Mouse (Mus musculus) myocyte (in vitro differentiated cells): ENCODE measurements around the gene Ndufb10. TPM values are rescaled to one million over a fixed set of nuclear protein-coding genes. Genes with fewer than 3 reads are reported as not detected.

Source experiments
- H3K27me3 ChIP-seq: one replicate; pipeline ENCODE4 v1.6.1; 2011; ENCODE audit not compliant: control insufficient read depth, insufficient read depth, insufficient read length
- H3K36me3 ChIP-seq: one replicate; pipeline ENCODE4 v1.6.1; 2011; ENCODE audit not compliant: control insufficient read depth, insufficient read depth
- H3K4me2 ChIP-seq: one replicate; pipeline ENCODE4 v1.6.1; 2011; ENCODE audit warnings: low read depth, control low read depth
- H3K4me3 ChIP-seq: one replicate; pipeline ENCODE4 v1.5.1; 2011; ENCODE audit warnings: mild to moderate bottlenecking, control low read depth, moderate library complexity
- H3K79me2 ChIP-seq: one replicate; pipeline ENCODE4 v1.6.1; 2011; ENCODE audit not compliant: control insufficient read depth, insufficient read depth
- H3ac ChIP-seq: one replicate; pipeline ENCODE4 v1.6.1; 2011; ENCODE audit not compliant: control insufficient read depth, insufficient read length
- CEBPB ChIP-seq: IDR thresholded peaks from 2 replicates; pipeline ENCODE4 v1.6.1; 2011; ENCODE audit warnings: mild to moderate bottlenecking, moderate library complexity; ENCODE audit not compliant: poor library complexity, insufficient read depth, severe bottlenecking
- E2F4 ChIP-seq: IDR thresholded peaks from one replicate; pipeline ENCODE4 v1.6.1; 2011; ENCODE audit warnings: mild to moderate bottlenecking, control low read depth, moderate library complexity; ENCODE audit not compliant: insufficient read depth
- MAX ChIP-seq: IDR thresholded peaks from one replicate; pipeline ENCODE4 v1.6.1; 2011; ENCODE audit warnings: low read depth, mild to moderate bottlenecking, control low read depth
- MYOD1 ChIP-seq, 3 experiments: IDR thresholded peaks; one replicate each; pipeline ENCODE4 v1.6.1; 2011; ENCODE audit warnings: control low read depth in 2 of 3, low read depth in 2 of 3, mild to moderate bottlenecking in 2 of 3, moderate library complexity in 1 of 3; ENCODE audit not compliant: insufficient read length in 2 of 3, control insufficient read depth in 1 of 3
- MYOG ChIP-seq, 3 experiments: IDR thresholded peaks; one replicate each; pipeline ENCODE4 v1.6.1; 2011; ENCODE audit warnings: control low read depth in 2 of 3, low read depth in 2 of 3, mild to moderate bottlenecking in 2 of 3; ENCODE audit not compliant: insufficient read length in 2 of 3, control insufficient read depth in 1 of 3, insufficient read depth in 1 of 3
- POLR2A ChIP-seq: IDR thresholded peaks from one replicate; pipeline ENCODE4 v1.6.1; 2011; ENCODE audit warnings: low read depth, mild to moderate bottlenecking, control low read depth, moderate library complexity; ENCODE audit not compliant: insufficient read length
- POLR2AphosphoS2 ChIP-seq: IDR thresholded peaks from one replicate; pipeline ENCODE4 v1.6.1; 2011; ENCODE audit warnings: low read depth, control low read depth; ENCODE audit not compliant: insufficient read length
- REST ChIP-seq: IDR thresholded peaks from one replicate; pipeline ENCODE4 v1.6.1; 2011; ENCODE audit warnings: mild to moderate bottlenecking, control low read depth, moderate library complexity; ENCODE audit not compliant: insufficient read depth, insufficient read length
- SRF ChIP-seq: IDR thresholded peaks from one replicate; pipeline ENCODE4 v1.6.1; 2011; ENCODE audit warnings: low read depth; ENCODE audit not compliant: control insufficient read depth, insufficient read length
- TCF12 ChIP-seq: IDR thresholded peaks from one replicate; pipeline ENCODE4 v1.6.1; 2011; ENCODE audit warnings: mild to moderate bottlenecking, control low read depth; ENCODE audit not compliant: poor library complexity, insufficient read depth, severe bottlenecking
- TCF3 ChIP-seq: IDR thresholded peaks from one replicate; pipeline ENCODE4 v1.6.1; 2011; ENCODE audit warnings: low read depth, control low read depth; ENCODE audit not compliant: insufficient read length
- USF1 ChIP-seq: IDR thresholded peaks from one replicate; pipeline ENCODE4 v1.6.1; 2011; ENCODE audit warnings: low read depth, mild to moderate bottlenecking, control low read depth, moderate library complexity
- polyA plus RNA-seq: library from polyadenylated mRNA; unstranded; fragments of >200 nt; fragmentation: generic; extraction: Trizol; gene quantifications from one replicate; pipeline ENCODE4 v1.2.1, GENCODE M21; 2012; ENCODE audit warnings: missing spikeins

The Ndufb10 gene
- polyA plus RNA-seq, 1 experiment = 547 TPM

DNA sequence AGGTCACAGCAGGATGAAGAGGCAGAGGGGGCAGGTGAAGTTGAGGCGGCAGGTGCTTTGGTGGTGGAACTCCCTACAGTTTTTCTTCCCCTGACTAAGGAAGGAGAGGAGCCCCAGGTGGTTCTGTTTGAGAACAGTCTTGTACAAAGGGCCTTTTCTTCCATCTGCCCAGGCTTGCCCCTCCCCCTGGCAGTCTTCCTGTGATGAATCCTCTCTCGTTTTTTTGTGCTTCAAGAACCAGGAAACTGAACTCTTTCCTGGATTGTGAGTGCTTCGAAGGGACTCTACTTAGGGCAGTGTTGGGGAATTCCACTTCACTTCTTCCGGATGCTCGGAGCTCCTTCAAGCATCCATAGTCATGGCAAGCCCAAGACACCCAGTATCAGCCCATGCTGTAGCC lies 26.3 kb downstream of the Ndufb10 start:
- Histone ChIP-seq H3K79me2 (peaks cover 5% of the 10 kb centered on the region), H3ac (no peak overlapping the region), H3K4me3 (no peak overlapping the region), H3K36me3 (peaks cover 9% of the 10 kb centered on the region), H3K27me3 (no peaks in the 10 kb centered on the region), H3K4me2 (no peak overlapping the region)
- TF ChIP-seq SRF = no peak
- no peak for TF ChIP-seq POLR2A
- TF ChIP-seq TCF3 = no peak
- TF ChIP-seq POLR2AphosphoS2 = no peak
- no peak for TF ChIP-seq MAX
- TF ChIP-seq USF1 = no peak
- TF ChIP-seq MYOG (IDR thresholded peaks at IDR 0.05; ENCODE audit: control insufficient read depth in 1 of 3, insufficient read depth in 1 of 3, insufficient read length in 2 of 3, low read depth in 2 of 3) = no peak
- TF ChIP-seq E2F4 = no peak
- no peak for TF ChIP-seq TCF12
- no peak for TF ChIP-seq CEBPB
- TF ChIP-seq REST = no peak
- no peak for TF ChIP-seq MYOD1 (IDR thresholded peaks at IDR 0.05; ENCODE audit: control insufficient read depth in 1 of 3, insufficient read length in 2 of 3, low read depth in 2 of 3)

GRCm38 (mm10) chr17:24696011-24696697 lies 28.1 kb downstream of the Ndufb10 start, which contains the start of the genes Gfer and Noxo1:
Gfer (minus strand) TSS chr17:24696156.
Noxo1 (plus strand) TSS chr17:24696234.
- no peaks in the 10 kb centered on the region for H3K27me3 ChIP-seq
- peak in 1 of 3 experiments; percentile 51 for TF ChIP-seq MYOD1 (IDR thresholded peaks at IDR 0.05; ENCODE audit: control insufficient read depth in 1 of 3, insufficient read length in 2 of 3, low read depth in 2 of 3)
- no peak for TF ChIP-seq CEBPB
- peak; percentile 91 for TF ChIP-seq POLR2A
- TF ChIP-seq POLR2AphosphoS2 = peak; percentile 86
- TF ChIP-seq TCF3 = no peak

DNA sequence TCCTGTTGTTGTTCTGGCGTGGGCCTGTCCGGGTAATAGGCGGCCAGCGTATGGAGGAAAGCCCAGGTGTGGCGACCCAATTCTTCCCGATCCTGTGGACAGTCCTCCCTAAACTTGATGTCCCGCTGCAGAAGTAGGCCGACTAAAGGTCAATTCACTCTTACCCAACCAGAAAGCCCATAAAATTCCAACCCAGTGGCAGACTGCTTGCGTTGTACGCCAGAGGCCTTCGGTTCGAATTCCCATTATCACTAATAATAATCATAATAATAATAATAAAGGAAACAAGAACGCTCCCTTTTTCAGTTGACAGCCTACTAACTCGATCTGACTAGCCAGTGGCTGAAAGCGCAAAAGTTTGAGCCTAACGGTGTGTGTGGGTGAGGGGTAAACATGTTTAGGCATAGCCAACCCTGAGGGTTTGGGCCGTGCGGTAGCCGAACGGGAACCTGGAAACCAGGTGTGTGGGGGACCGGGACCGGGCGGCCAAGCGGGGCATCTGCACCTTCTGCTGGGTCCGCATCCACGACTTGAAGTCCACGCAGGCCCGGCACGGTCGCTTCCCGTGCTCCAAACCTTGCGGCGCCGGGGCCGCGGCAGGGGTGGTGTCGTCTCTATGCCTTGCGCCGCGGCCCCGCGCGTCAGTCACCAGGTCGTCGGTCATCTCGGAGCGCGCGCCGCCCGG lies 28.8 kb downstream of the Ndufb10 start:
- Histone ChIP-seq H3K4me2 (peak overlapping the region; percentile 58), H3K36me3 (no peaks in the 10 kb centered on the region), H3K79me2 (peaks cover 5% of the 10 kb centered on the region), H3K27me3 (no peaks in the 10 kb centered on the region), H3ac (peak overlapping the region; percentile 50), H3K4me3 (peak overlapping the region; percentile 45)
- TF ChIP-seq E2F4 (no peak), MYOG (IDR thresholded peaks at IDR 0.05; ENCODE audit: control insufficient read depth in 1 of 3, insufficient read depth in 1 of 3, insufficient read length in 2 of 3, low read depth in 2 of 3) (no peak), POLR2A (no peak), TCF12 (no peak), POLR2AphosphoS2 (no peak), MYOD1 (IDR thresholded peaks at IDR 0.05; ENCODE audit: control insufficient read depth in 1 of 3, insufficient read length in 2 of 3, low read depth in 2 of 3) (no peak), USF1 (no peak), MAX (no peak), TCF3 (no peak)

More at GRCm38 (mm10) chr17:24696011-24696697, 28.1 kb downstream of the Ndufb10 start, which contains the start of the genes Gfer and Noxo1:
- H3K79me2 ChIP-seq = peaks cover 5% of the 10 kb centered on the region
- peak within 1 kb of the TSS; percentile 45 for H3K4me3 ChIP-seq
- no peaks in the 10 kb centered on the region for H3K36me3 ChIP-seq
- peak within 1 kb of the TSS; percentile 84 for H3K4me2 ChIP-seq
- peak within 1 kb of the TSS; percentile 50 for H3ac ChIP-seq

- no peak overlapping the region for H3K4me3 ChIP-seq
- H3K36me3 ChIP-seq = no peaks in the 10 kb centered on the region
- H3K4me2 ChIP-seq = no peak overlapping the region
- TF ChIP-seq MYOD1 (IDR thresholded peaks at IDR 0.05; ENCODE audit: control insufficient read depth in 1 of 3, insufficient read length in 2 of 3, low read depth in 2 of 3) (no peak), USF1 (no peak), REST (no peak), E2F4 (no peak), CEBPB (no peak), POLR2A (no peak), MYOG (IDR thresholded peaks at IDR 0.05; ENCODE audit: control insufficient read depth in 1 of 3, insufficient read depth in 1 of 3, insufficient read length in 2 of 3, low read depth in 2 of 3) (no peak), SRF (no peak), TCF12 (no peak), POLR2AphosphoS2 (no peak), TCF3 (no peak), MAX (no peak)
- H3K27me3 ChIP-seq = no peaks in the 10 kb centered on the region
- H3K79me2 ChIP-seq = peaks cover 5% of the 10 kb centered on the region
- no peak overlapping the region for H3ac ChIP-seq
Observed at GRCm38 (mm10) chr17:24692385-24692784, 31.9 kb downstream of the Ndufb10 start.
